Mouse (Mus musculus) midbrain, embryonic 11.5 days (tissue): ENCODE measurements around the gene Ubiad1. TPM values are rescaled to one million over a fixed set of nuclear protein-coding genes. Genes with fewer than 3 reads are reported as not detected.

Source experiments
- ATAC-seq: fragments of 200-750 bp; cut with Nextera tagmentation; 2 replicates; pipeline ENCODE4 v1.8.0; 2017; ENCODE audit warnings: moderate TSS enrichment, moderate library complexity; ENCODE audit not compliant: low FRiP score
- DNase-seq: peaks from one replicate; pipeline ENCODE4 v3.0.0; 2015; ENCODE audit warnings: low spot score; ENCODE audit errors: missing footprints
- H3K27ac ChIP-seq: fragments of 300-500 bp; sonication (generic); 2 replicates; pipeline ENCODE4 v1.5.1; 2014; ENCODE audit warnings: low read depth, low read length
- H3K27me3 ChIP-seq: fragments of 300-500 bp; sonication (generic); 2 replicates; pipeline ENCODE4 v1.6.1; 2014; ENCODE audit warnings: mild to moderate bottlenecking, low read length, moderate library complexity, mixed read lengths; ENCODE audit not compliant: control insufficient read depth, insufficient read depth
- H3K36me3 ChIP-seq: fragments of 300-500 bp; sonication (generic); 2 replicates; pipeline ENCODE4 v1.6.1; 2014; ENCODE audit warnings: mild to moderate bottlenecking, low read length, moderate library complexity, mixed read lengths; ENCODE audit not compliant: control insufficient read depth, insufficient read depth
- H3K4me1 ChIP-seq: fragments of 300-500 bp; sonication (generic); 2 replicates; pipeline ENCODE4 v1.6.1; 2014; ENCODE audit warnings: low read length; ENCODE audit not compliant: control insufficient read depth, insufficient read depth
- H3K4me2 ChIP-seq: fragments of 300-500 bp; sonication (generic); 2 replicates; pipeline ENCODE4 v1.6.1; 2014; ENCODE audit warnings: mild to moderate bottlenecking, moderate library complexity
- H3K4me3 ChIP-seq: fragments of 300-500 bp; sonication (generic); 2 replicates; pipeline ENCODE4 v1.5.1; 2014; ENCODE audit warnings: low read depth, low read length
- H3K9ac ChIP-seq: fragments of 300-500 bp; sonication (generic); 2 replicates; pipeline ENCODE4 v1.6.1; 2014; ENCODE audit warnings: low read length
- H3K9me3 ChIP-seq: fragments of 300-500 bp; sonication (generic); 2 replicates; pipeline ENCODE4 v1.6.1; 2016; ENCODE audit warnings: low read length; ENCODE audit not compliant: control insufficient read depth
- WGBS: fragments of 180-500 bp; shearing (Covaris S2); extraction: QIAGEN DNeasy Blood & Tissue Kit; methylation state at CpG from one replicate; pipeline ENCODE4 v1.1.7; 2014; 5-methylcytosine and 5-hydroxymethylcytosine counted together
- polyA plus RNA-seq: library from polyadenylated mRNA; unstranded; fragments of >200 nt; fragmentation: Nextera tagmentation; extraction: Ambion mirVana; gene quantifications from 2 replicates; pipeline ENCODE4 v1.2.1, GENCODE M21; 2014

Ubiad1 gene
- polyA plus RNA-seq, 1 experiment from 2014 or later = 15.5 TPM

DNA sequence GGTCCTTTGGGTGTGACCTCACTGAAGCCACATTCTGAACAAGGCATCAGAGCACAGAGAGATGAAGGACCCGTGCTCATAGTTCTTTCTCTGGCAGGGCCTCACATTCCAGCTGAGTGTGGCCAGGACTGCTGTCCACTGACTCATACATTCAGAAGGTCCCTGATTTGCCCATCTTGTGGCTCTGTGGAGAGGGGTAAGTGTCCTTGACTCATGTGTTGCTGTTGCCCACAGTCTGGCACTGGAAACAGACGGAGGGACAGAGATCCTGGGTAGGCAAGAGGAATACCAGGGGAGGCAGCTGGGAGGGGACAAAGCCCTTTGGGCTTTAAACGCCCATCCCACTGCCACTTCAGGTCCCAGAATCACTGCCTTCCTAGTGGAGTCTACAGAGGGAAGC, 9.5 kb downstream of the Ubiad1 start:
- Histone ChIP-seq H3K9ac (no peak overlapping the region), H3K4me1 (no peaks in the 10 kb centered on the region), H3K4me3 (no peak overlapping the region), H3K27ac (no peak overlapping the region), H3K9me3 (no peaks in the 10 kb centered on the region), H3K4me2 (no peak overlapping the region), H3K36me3 (no peaks in the 10 kb centered on the region), H3K27me3 (no peaks in the 10 kb centered on the region)
- peak; percentile 37 for DNase-seq
- 92% methylated on average over 3 of the region's 3 CpGs for WGBS
- ATAC-seq = no peak

DNA sequence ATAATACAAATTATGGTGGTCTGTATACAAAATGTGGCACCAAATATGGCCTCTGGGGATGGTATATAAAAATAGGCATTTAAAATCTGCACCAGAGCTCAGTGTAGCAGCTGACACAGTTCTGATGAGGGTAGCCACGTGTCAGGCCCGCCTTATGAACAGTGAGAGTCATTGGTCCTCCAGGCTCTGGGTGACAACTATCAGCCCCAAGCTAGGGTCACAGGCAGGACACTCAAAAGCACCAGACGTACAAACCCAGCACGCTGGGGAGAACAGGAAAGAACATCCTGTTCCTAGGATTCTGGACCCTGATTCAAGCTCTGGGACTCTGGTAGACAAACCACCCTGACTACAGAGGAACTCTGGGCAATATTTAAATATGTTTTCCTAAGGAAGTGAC, 10.0 kb downstream of the Ubiad1 start:
- peak; percentile 26 for DNase-seq
- WGBS = 80% methylated on average over 4 of the region's 4 CpGs
- no peaks in the 10 kb centered on the region for H3K27me3 ChIP-seq
- no peak overlapping the region for H3K4me3 ChIP-seq
- H3K4me1 ChIP-seq = 0 out of 2 replicates have a peak, but pooled peaks cover 1% of the 10 kb centered on the region
- no peaks in the 10 kb centered on the region for H3K9me3 ChIP-seq
- H3K36me3 ChIP-seq = no peaks in the 10 kb centered on the region
- H3K27ac ChIP-seq = no peak overlapping the region
- no peak for ATAC-seq
- no peak overlapping the region for H3K9ac ChIP-seq
- H3K4me2 ChIP-seq = no peak overlapping the region

DNA sequence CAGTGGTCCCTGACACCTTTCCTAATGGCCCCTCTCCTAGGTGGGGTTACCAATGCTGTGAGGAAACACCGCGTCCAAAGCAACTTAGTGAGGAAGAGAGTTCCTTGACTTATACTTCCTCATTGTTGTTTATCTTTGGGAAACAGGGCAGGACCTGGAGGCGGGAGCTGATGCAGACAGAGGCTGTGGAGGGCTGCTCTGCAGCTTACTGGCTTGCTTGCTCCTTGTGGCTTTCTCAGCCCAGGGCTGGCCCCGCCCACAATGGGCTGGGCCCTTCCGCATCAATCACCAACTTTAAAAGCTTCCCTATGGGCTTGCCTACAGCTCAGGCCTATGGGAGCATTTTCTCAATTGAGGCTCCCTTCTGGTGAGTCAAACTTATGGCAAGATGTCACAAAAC, 10.8 kb downstream of the Ubiad1 start:
- Histone ChIP-seq H3K4me2 (no peak overlapping the region), H3K27me3 (no peaks in the 10 kb centered on the region), H3K9ac (no peak overlapping the region), H3K4me1 (0 out of 2 replicates have a peak, but pooled peaks cover 3% of the 10 kb centered on the region), H3K36me3 (no peaks in the 10 kb centered on the region), H3K9me3 (no peaks in the 10 kb centered on the region), H3K4me3 (no peak overlapping the region), H3K27ac (no peak overlapping the region)
- WGBS = 86% methylated on average over 5 of the region's 5 CpGs
- no peak for ATAC-seq
- peak; percentile 56 for DNase-seq

DNA sequence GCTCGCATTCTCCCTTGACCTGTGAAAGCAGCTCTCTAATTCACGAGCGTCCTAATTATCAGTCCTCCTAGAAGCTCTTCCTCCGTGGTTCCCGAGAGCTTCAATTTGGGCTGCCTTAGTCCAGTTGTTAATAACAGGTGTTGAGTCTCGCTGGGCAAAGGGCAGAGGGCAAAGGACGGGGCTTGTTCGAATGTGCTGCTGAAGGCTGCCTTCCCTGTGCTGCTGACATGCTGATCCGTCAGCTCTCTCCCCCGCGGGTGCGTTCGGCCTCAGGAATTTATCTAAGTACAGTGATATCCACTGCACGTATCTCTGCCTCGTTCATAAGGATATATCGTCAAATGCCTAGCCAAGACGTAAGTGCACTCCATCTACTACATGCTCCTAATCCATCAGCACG, 11.2 kb downstream of the Ubiad1 start:
- peak; percentile 64 for DNase-seq
- H3K4me2 ChIP-seq = no peak overlapping the region
- H3K9me3 ChIP-seq = no peaks in the 10 kb centered on the region
- H3K4me1 ChIP-seq = peaks cover 3% of the 10 kb centered on the region; the same call in 1 of the 2 replicates
- ATAC-seq = no peak
- H3K27ac ChIP-seq = no peak overlapping the region
- H3K36me3 ChIP-seq = no peaks in the 10 kb centered on the region
- H3K9ac ChIP-seq = no peak overlapping the region
- WGBS = 88% methylated on average over 18 of the region's 18 CpGs
- H3K27me3 ChIP-seq = no peaks in the 10 kb centered on the region
- H3K4me3 ChIP-seq = no peak overlapping the region

DNA sequence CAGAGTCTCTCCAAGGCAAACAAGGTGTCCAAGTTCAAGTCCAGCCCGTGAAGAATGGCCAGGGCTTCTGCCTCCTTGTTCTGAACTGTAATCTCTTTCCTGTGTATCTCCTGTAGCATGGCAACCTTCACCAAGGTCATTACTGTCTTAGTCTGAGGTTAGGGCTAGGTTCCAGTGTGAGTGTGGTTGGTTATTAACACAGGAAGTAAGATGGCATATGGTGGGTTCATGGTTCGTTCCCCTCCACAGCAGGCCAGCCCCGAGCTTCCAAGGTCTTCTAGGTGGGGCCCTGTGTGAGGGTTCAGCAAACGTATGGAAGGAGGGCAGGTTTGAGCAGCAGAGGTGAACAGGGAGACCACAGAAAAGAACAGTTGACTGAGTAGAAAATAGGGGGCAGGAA, 12.1 kb downstream of the Ubiad1 start:
- 92% methylated on average over 4 of the region's 4 CpGs for WGBS
- Histone ChIP-seq H3K27ac (no peak overlapping the region), H3K4me3 (no peak overlapping the region), H3K9ac (no peak overlapping the region), H3K36me3 (no peaks in the 10 kb centered on the region), H3K27me3 (no peaks in the 10 kb centered on the region), H3K4me1 (peaks cover 3% of the 10 kb centered on the region; the same call in 1 of the 2 replicates), H3K9me3 (no peaks in the 10 kb centered on the region), H3K4me2 (no peak overlapping the region)
- peak; percentile 64 for DNase-seq
- no peak for ATAC-seq

DNA sequence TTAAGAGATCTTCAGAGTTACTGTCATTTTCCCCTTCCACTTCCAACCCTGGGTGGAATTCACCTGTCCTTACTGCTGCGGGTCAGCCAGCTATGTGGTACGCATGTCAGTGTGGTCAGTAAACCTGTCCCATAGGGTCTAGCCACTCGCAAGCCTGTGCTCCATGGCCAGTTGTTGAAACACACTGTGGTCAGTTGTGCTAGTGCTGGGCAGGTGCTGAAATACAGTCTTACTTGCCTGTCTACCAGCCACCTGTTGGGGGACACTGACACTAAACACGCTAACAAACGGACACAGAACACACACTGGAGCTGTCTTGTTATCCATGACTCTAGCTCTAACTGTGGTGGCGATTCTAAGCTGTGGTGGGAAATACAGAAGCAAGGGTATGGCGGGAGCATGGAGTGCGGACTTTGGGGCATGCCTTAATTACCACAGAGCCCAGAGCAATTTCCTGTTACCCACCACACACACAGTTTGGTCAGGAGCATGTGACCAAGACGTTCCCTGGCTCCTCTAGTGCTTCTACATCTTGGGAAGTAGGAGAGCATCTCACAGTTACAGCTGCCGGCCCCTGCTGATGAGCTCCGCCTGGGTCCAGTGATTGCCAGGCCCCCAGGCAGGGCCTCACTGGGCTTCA, 13.6 kb downstream of the Ubiad1 start:
- no peaks in the 10 kb centered on the region for H3K27me3 ChIP-seq
- ATAC-seq (no peak), DNase-seq (no peak)
- H3K36me3 ChIP-seq = no peaks in the 10 kb centered on the region
- no peak overlapping the region for H3K4me2 ChIP-seq
- H3K4me1 ChIP-seq = peaks cover 3% of the 10 kb centered on the region; the same call in 1 of the 2 replicates
- H3K4me3 ChIP-seq = no peak overlapping the region
- 91% methylated on average over 11 of the region's 11 CpGs for WGBS
- no peak overlapping the region for H3K9ac ChIP-seq
- no peak overlapping the region for H3K27ac ChIP-seq
- H3K9me3 ChIP-seq = no peaks in the 10 kb centered on the region

DNA sequence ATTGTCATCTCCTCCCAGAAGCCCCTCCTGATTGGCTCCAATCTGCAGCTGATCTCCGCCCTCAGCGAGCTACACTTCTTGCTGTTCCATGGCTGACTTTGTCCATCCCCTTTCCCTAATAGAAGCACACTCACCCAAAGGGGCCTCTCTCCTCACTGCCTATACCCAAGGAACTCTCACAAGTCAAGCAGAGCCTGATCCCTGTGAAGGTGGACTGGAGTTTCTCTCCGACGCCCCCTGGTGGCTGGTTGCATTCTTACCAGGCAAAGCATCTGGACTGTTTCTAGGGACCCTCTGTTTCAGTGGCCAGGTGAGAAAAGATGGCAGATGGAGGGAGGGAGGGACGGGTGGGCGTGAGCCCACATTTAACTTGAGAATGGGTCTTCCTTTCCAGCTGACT, 14.9 kb downstream of the Ubiad1 start:
- Histone ChIP-seq H3K4me3 (no peak overlapping the region), H3K9me3 (no peaks in the 10 kb centered on the region), H3K9ac (no peak overlapping the region), H3K27me3 (no peaks in the 10 kb centered on the region), H3K4me1 (peaks cover 3% of the 10 kb centered on the region; the same call in 1 of the 2 replicates), H3K4me2 (no peak overlapping the region), H3K36me3 (no peaks in the 10 kb centered on the region), H3K27ac (no peak overlapping the region)
- DNase-seq (peak; percentile 98), ATAC-seq (peak; percentile 71)
- 16% methylated on average over 6 of the region's 6 CpGs for WGBS

DNA sequence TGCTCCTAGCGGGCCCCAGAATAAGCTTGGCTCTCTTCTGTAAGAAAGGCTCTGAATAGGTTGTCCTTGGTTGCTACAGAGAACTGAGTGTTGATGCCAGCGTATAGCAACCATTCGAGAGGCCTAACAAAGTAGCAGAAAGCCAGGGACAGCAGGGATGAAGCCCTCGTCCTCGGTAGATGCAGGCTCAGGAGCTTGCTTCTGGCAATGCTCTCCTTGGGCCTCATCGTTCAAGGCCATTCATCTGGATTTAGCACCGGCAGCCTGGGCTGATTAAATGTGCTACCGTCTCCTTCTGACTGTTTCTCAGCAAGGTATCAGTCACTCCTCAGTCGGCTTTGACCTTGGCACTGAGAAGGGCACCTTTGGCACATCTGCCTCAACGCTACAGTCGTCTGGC, 15.4 kb downstream of the Ubiad1 start:
- Histone ChIP-seq H3K4me3 (no peak overlapping the region), H3K4me2 (no peak overlapping the region), H3K9ac (no peak overlapping the region), H3K27ac (no peak overlapping the region), H3K27me3 (no peaks in the 10 kb centered on the region), H3K36me3 (no peaks in the 10 kb centered on the region), H3K4me1 (peaks cover 3% of the 10 kb centered on the region; the same call in 1 of the 2 replicates), H3K9me3 (no peaks in the 10 kb centered on the region)
- DNase-seq = peak; percentile 56
- WGBS = 85% methylated on average over 11 of the region's 11 CpGs
- ATAC-seq = no peak

DNA sequence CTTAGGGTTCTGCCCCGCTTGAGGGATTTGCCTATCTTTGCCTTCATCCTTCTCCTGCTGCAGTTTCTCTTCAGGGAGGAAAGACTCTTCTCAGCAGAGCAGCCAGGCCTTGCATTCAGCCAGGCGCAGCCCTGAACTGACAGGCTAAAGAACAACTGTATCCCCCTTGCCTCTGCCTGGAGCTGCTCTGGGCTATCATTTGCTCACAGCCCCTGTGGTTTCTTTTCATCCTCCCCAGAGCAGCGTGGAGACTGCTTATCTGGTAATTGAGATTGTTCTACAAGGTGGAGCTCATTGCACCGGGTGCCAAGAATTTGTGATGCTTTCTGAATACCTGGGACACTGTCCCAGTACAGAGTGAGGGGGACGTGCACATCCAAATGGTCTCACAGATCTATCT, 16.0 kb downstream of the Ubiad1 start:
- 84% methylated on average over 5 of the region's 5 CpGs for WGBS
- no peaks in the 10 kb centered on the region for H3K9me3 ChIP-seq
- peaks cover 3% of the 10 kb centered on the region; the same call in 1 of the 2 replicates for H3K4me1 ChIP-seq
- peak; percentile 64 for DNase-seq
- no peak overlapping the region for H3K4me3 ChIP-seq
- no peaks in the 10 kb centered on the region for H3K36me3 ChIP-seq
- H3K27me3 ChIP-seq = no peaks in the 10 kb centered on the region
- no peak overlapping the region for H3K9ac ChIP-seq
- no peak for ATAC-seq
- no peak overlapping the region for H3K27ac ChIP-seq
- no peak overlapping the region for H3K4me2 ChIP-seq
